Mouse (Mus musculus) liver, postnatal 0 days (tissue): Measurements from ENCODE around the gene Usp35. TPM values are rescaled to one million over a fixed set of nuclear protein-coding genes. Genes with fewer than 3 reads are reported as not detected.

Source experiments
- ATAC-seq: fragments of 200-750 bp; cut with Nextera tagmentation; 2 replicates; pipeline ENCODE4 v1.8.0; 2017; ENCODE audit warnings: mild to moderate bottlenecking, moderate library complexity
- DNase-seq: peaks from one replicate; pipeline ENCODE4 v3.0.0-alpha.2; 2016
- H3K27ac ChIP-seq: fragments of 300-500 bp; sonication (generic); 2 replicates; pipeline ENCODE4 v1.5.1; 2014; ENCODE audit warnings: antibody characterized with exemption, moderate library complexity, mild to moderate bottlenecking, low read depth
- H3K27me3 ChIP-seq: fragments of 300-500 bp; sonication (generic); 2 replicates; pipeline ENCODE4 v1.6.1; 2014; ENCODE audit warnings: low read length, control low read depth, mixed read lengths; ENCODE audit not compliant: insufficient read depth
- H3K36me3 ChIP-seq: fragments of 300-500 bp; sonication (generic); replicated peaks from 2 replicates; pipeline ENCODE4 v1.6.1; 2014; ENCODE audit warnings: mild to moderate bottlenecking, control low read depth, low read length, moderate library complexity, mixed read lengths; ENCODE audit not compliant: insufficient read depth
- H3K4me1 ChIP-seq: fragments of 300-500 bp; sonication (generic); 2 replicates; pipeline ENCODE4 v1.6.1; 2014; ENCODE audit warnings: antibody characterized with exemption, mild to moderate bottlenecking, control low read depth; ENCODE audit not compliant: insufficient read depth
- H3K4me2 ChIP-seq: fragments of 300-500 bp; sonication (generic); 2 replicates; pipeline ENCODE4 v1.6.1; 2014; ENCODE audit warnings: low read depth, mild to moderate bottlenecking, low read length, moderate library complexity, mixed read lengths
- H3K4me3 ChIP-seq: fragments of 300-500 bp; sonication (generic); 2 replicates; pipeline ENCODE4 v1.5.1; 2014; ENCODE audit warnings: low read depth, low read length
- H3K9ac ChIP-seq: fragments of 300-500 bp; sonication (generic); replicated peaks from 2 replicates; pipeline ENCODE4 v1.6.1; 2014; ENCODE audit warnings: mild to moderate bottlenecking, moderate library complexity
- H3K9me3 ChIP-seq: fragments of 300-500 bp; sonication (generic); 2 replicates; pipeline ENCODE4 v1.6.1; 2016; ENCODE audit warnings: mild to moderate bottlenecking, control low read depth, low read length, mixed read lengths
- CTCF ChIP-seq: sonication (generic); IDR thresholded peaks from 2 replicates; pipeline ENCODE4 v1.5.1; 2016; ENCODE audit warnings: antibody characterized with exemption, low read depth
- EP300 ChIP-seq: IDR thresholded peaks from 2 replicates; pipeline ENCODE4 v1.6.1; 2016; ENCODE audit warnings: antibody characterized with exemption, low read depth, mild to moderate bottlenecking
- WGBS: fragments of 180-500 bp; shearing (Covaris S2); extraction: QIAGEN DNeasy Blood & Tissue Kit; methylation state at CpG from one replicate; pipeline ENCODE4 v1.1.7; 2014; ENCODE audit not compliant: insufficient replicate concordance; 5-methylcytosine and 5-hydroxymethylcytosine counted together
- polyA plus RNA-seq: library from polyadenylated mRNA; unstranded; fragments of >200 nt; fragmentation: Nextera tagmentation; extraction: Ambion mirVana; gene quantifications from 2 replicates; pipeline ENCODE4 v1.2.1, GENCODE M21; 2015

Usp35 gene
- polyA plus RNA-seq, 1 experiment from 2014 or later: 0.14 TPM

- Histone ChIP-seq H3K4me3 (no peak overlapping the region), H3K36me3 (no peaks in the 10 kb centered on the region), H3K27me3 (no peaks in the 10 kb centered on the region), H3K9ac (no peak overlapping the region), H3K9me3 (no peaks in the 10 kb centered on the region), H3K4me2 (no peak overlapping the region), H3K27ac (no peak overlapping the region), H3K4me1 (no peaks in the 10 kb centered on the region)
- 24% methylated on average over 4 of the region's 4 CpGs for WGBS
- DNase-seq (peak; percentile 57), ATAC-seq (0 out of 2 replicates have a peak, but pooled peaks have one; percentile 10)
- TF ChIP-seq CTCF (peak; percentile 92), EP300 (no peak)
Observed at GRCm38 (mm10) chr7:97361467-97361866, 29.6 kb upstream of the Usp35 start.

GRCm38 (mm10) chr7:97360955-97361354 lies 29.1 kb upstream of the Usp35 start:
- Histone ChIP-seq H3K27me3 (no peaks in the 10 kb centered on the region), H3K4me3 (no peak overlapping the region), H3K27ac (no peak overlapping the region), H3K9ac (no peak overlapping the region), H3K36me3 (no peaks in the 10 kb centered on the region), H3K4me2 (no peak overlapping the region), H3K9me3 (no peaks in the 10 kb centered on the region), H3K4me1 (no peaks in the 10 kb centered on the region)
- no peak for DNase-seq
- no peak for ATAC-seq
- 51% methylated on average over 3 of the region's 3 CpGs for WGBS
- no peak for TF ChIP-seq CTCF
- no peak for TF ChIP-seq EP300

- Histone ChIP-seq H3K4me1 (peaks cover 6% of the 10 kb centered on the region; the same call in 1 of the 2 replicates), H3K36me3 (no peaks in the 10 kb centered on the region), H3K9me3 (no peaks in the 10 kb centered on the region), H3K9ac (no peak overlapping the region), H3K27ac (no peak overlapping the region), H3K4me2 (no peak overlapping the region), H3K4me3 (no peak overlapping the region), H3K27me3 (no peaks in the 10 kb centered on the region)
- no peak for TF ChIP-seq EP300
- no peak for TF ChIP-seq CTCF
- DNase-seq (no peak), ATAC-seq (no peak)
- WGBS: 71% methylated on average over 5 of the region's 5 CpGs
Observed at GRCm38 (mm10) chr7:97360166-97360565, 28.3 kb upstream of the Usp35 start.

DNA sequence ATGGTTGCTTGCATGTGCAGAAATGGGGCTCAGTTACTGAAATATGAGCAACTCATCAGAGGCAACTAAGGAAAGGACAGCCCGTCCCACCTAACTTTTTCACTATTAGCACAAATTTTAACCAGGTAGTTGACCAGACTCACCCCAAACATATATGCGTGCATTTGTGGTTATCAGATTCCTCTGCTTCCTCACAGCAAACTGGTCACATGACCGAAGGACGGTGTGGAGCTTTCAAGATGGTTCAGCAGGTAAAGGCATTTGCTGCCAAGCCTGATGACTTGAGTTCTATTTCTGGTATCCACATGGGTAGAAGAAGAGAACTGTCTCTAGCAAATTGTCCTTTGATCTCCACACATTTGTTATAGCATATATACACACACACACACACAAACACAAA lies 26.5 kb upstream of the Usp35 start:
- no peak overlapping the region for H3K4me2 ChIP-seq
- 64% methylated on average over 4 of the region's 4 CpGs for WGBS
- no peaks in the 10 kb centered on the region for H3K9me3 ChIP-seq
- H3K27ac ChIP-seq: no peak overlapping the region
- H3K36me3 ChIP-seq: no peaks in the 10 kb centered on the region
- H3K4me3 ChIP-seq: no peak overlapping the region
- DNase-seq: no peak
- TF ChIP-seq EP300: no peak
- no peak for TF ChIP-seq CTCF
- no peak for ATAC-seq
- no peak overlapping the region for H3K9ac ChIP-seq
- peaks cover 7% of the 10 kb centered on the region; the same call in 1 of the 2 replicates for H3K4me1 ChIP-seq
- H3K27me3 ChIP-seq: no peaks in the 10 kb centered on the region

DNA sequence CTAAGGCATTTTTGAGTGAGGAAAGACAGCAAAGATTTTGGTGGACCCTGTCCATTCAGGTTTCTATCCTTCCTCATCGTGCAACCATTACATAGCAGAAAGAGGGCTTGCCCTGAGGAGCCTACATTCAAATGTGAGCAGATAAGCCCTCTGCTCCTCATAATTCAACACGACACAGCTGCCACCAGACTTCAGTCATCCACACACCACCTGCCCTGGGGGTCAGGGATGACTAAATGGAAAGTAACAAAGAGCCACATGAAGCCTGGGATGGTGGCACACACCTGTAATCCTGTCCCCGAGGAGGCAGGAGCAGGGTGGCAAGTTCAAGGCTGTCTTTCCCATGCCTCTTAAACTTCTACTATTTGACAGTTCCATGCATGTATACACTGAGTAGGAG lies 26.0 kb upstream of the Usp35 start:
- Histone ChIP-seq H3K36me3 (no peaks in the 10 kb centered on the region), H3K27ac (no peak overlapping the region), H3K27me3 (no peaks in the 10 kb centered on the region), H3K9ac (no peak overlapping the region), H3K9me3 (no peaks in the 10 kb centered on the region), H3K4me2 (no peak overlapping the region), H3K4me3 (no peak overlapping the region), H3K4me1 (peaks cover 7% of the 10 kb centered on the region; the same call in 1 of the 2 replicates)
- no peak for ATAC-seq
- TF ChIP-seq CTCF (no peak), EP300 (no peak)
- WGBS: 59% methylated on average over 3 of the region's 3 CpGs
- DNase-seq: no peak

GRCm38 (mm10) chr7:97356875-97357276 lies 25.1 kb upstream of the Usp35 start:
- no peak for TF ChIP-seq EP300
- no peak for TF ChIP-seq CTCF

DNA sequence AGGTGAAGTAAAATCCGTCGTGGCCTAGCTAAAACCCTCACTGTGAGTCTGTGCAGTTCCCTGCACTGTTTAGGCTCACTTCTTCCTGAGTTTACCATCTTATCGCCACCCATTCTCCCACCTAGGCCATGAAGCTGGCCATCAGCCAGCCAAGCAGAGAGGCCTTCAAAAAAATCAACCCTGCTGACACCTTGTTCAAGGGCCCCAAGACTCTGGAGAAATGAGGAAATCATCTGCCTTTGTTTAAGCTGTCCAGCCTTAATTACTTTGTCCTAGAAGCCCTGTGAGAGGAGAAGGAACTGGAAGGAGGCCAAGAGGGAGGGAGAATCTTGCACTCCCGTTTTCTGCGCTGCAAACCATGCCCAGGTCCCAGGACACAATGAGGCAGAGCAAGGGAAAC lies 24.4 kb upstream of the Usp35 start:
- Histone ChIP-seq H3K9ac (no peak overlapping the region), H3K27me3 (no peaks in the 10 kb centered on the region), H3K36me3 (no peaks in the 10 kb centered on the region), H3K27ac (peak overlapping the region; percentile 34; the same call in 1 of the 2 replicates), H3K9me3 (no peaks in the 10 kb centered on the region), H3K4me2 (no peak overlapping the region), H3K4me1 (peaks cover 7% of the 10 kb centered on the region; the same call in 1 of the 2 replicates), H3K4me3 (no peak overlapping the region)
- DNase-seq: no peak
- ATAC-seq: no peak
- WGBS: 61% methylated on average over 5 of the region's 5 CpGs
- no peak for TF ChIP-seq CTCF
- no peak for TF ChIP-seq EP300

More at GRCm38 (mm10) chr7:97356875-97357276, 25.1 kb upstream of the Usp35 start:
- H3K4me2 ChIP-seq: no peak overlapping the region
- H3K9ac ChIP-seq: no peak overlapping the region
- WGBS: 54% methylated on average over 5 of the region's 5 CpGs
- no peaks in the 10 kb centered on the region for H3K36me3 ChIP-seq
- ATAC-seq (no peak), DNase-seq (no peak)
- no peaks in the 10 kb centered on the region for H3K9me3 ChIP-seq
- no peak overlapping the region for H3K4me3 ChIP-seq
- H3K27ac ChIP-seq: no peak overlapping the region
- no peaks in the 10 kb centered on the region for H3K27me3 ChIP-seq
- H3K4me1 ChIP-seq: peaks cover 7% of the 10 kb centered on the region; the same call in 1 of the 2 replicates
